Mouse (Mus musculus) limb, embryonic 12.5 days (tissue): Measurements from ENCODE around the gene Ilf3. TPM values are rescaled to one million over a fixed set of nuclear protein-coding genes. Genes with fewer than 3 reads are reported as not detected.

Source experiments
- ATAC-seq: fragments of 200-750 bp; cut with Nextera tagmentation; 2 replicates; pipeline ENCODE4 v1.8.0; 2017; ENCODE audit warnings: low read depth, moderate TSS enrichment; ENCODE audit not compliant: insufficient number of reproducible peaks, insufficient read depth, low FRiP score, low TSS enrichment
- H3K27ac ChIP-seq: fragments of 300-500 bp; sonication (generic); 2 replicates; pipeline ENCODE4 v1.5.1; 2016; ENCODE audit warnings: mild to moderate bottlenecking, moderate library complexity
- H3K27me3 ChIP-seq: fragments of 300-500 bp; sonication (generic); 2 replicates; pipeline ENCODE4 v1.6.1; 2016; ENCODE audit warnings: mild to moderate bottlenecking, moderate library complexity
- H3K36me3 ChIP-seq: fragments of 300-500 bp; sonication (generic); 2 replicates; pipeline ENCODE4 v1.6.1; 2016; ENCODE audit warnings: mild to moderate bottlenecking, moderate library complexity
- H3K4me1 ChIP-seq: fragments of 300-500 bp; sonication (generic); replicated peaks from 2 replicates; pipeline ENCODE4 v1.6.1; 2016
- H3K4me2 ChIP-seq: fragments of 300-500 bp; sonication (generic); 2 replicates; pipeline ENCODE4 v1.6.1; 2016; ENCODE audit warnings: mild to moderate bottlenecking, moderate library complexity
- H3K4me3 ChIP-seq: fragments of 300-500 bp; sonication (generic); replicated peaks from 2 replicates; pipeline ENCODE4 v1.5.1; 2016; ENCODE audit warnings: mild to moderate bottlenecking
- H3K9ac ChIP-seq: fragments of 300-500 bp; sonication (generic); replicated peaks from 2 replicates; pipeline ENCODE4 v1.6.1; 2016; ENCODE audit warnings: mild to moderate bottlenecking, moderate library complexity
- H3K9me3 ChIP-seq: fragments of 300-500 bp; sonication (generic); 2 replicates; pipeline ENCODE4 v1.6.1; 2016; ENCODE audit warnings: mild to moderate bottlenecking, moderate library complexity
- WGBS: fragments of 180-500 bp; shearing (Covaris S2); methylation state at CpG from one replicate; pipeline ENCODE4 v1.1.7; 2016; 5-methylcytosine and 5-hydroxymethylcytosine counted together
- polyA plus RNA-seq: library from polyadenylated mRNA; unstranded; fragments of >200 nt; fragmentation: Nextera tagmentation; extraction: Ambion mirVana; gene quantifications from 2 replicates; pipeline ENCODE4 v1.2.1, GENCODE M21; 2016

The Ilf3 gene
- polyA plus RNA-seq, 1 experiment from 2014 or later, result 312 TPM

- WGBS, result 71% methylated on average over 4 of the region's 4 CpGs
- Histone ChIP-seq H3K27me3 (no peaks in the 10 kb centered on the region), H3K4me3 (no peak overlapping the region), H3K9me3 (no peaks in the 10 kb centered on the region), H3K4me2 (no peak overlapping the region), H3K4me1 (no peaks in the 10 kb centered on the region), H3K9ac (0 out of 2 replicates have a peak overlapping the region, but pooled peaks have one; percentile 18), H3K36me3 (peaks cover 68% of the 10 kb centered on the region), H3K27ac (no peak overlapping the region)
- no peak for ATAC-seq
These were observed 37.9 kb downstream of the Ilf3 start for GRCm38 (mm10) chr9:21405525-21405924.

DNA sequence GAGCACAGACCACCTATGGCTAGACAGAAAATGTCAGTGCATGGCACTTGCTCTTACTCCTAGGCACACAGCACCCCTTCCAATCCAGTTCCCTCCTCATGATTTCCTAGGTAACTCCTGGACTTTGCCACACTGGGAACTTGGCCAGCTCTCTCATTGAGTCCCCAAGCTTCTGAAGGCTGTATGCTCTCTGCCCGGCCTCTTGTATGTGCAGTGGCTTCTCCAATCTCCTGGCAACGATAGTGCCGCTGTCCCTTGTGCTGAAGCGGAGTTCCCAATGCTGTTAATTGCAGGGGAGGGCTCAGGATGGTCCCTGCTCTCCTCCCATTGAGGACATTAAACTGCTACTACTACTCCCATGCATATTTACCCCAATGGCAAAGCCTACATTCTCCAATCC is 40.3 kb downstream of the Ilf3 start:
- Histone ChIP-seq H3K9me3 (no peaks in the 10 kb centered on the region), H3K9ac (no peak overlapping the region), H3K36me3 (peaks cover 44% of the 10 kb centered on the region), H3K27ac (no peak overlapping the region), H3K27me3 (no peaks in the 10 kb centered on the region), H3K4me2 (no peak overlapping the region), H3K4me3 (no peak overlapping the region), H3K4me1 (peaks cover 3% of the 10 kb centered on the region; the same call in 1 of the 2 replicates)
- no peak for ATAC-seq
- 15% methylated on average over 4 of the region's 4 CpGs for WGBS

DNA sequence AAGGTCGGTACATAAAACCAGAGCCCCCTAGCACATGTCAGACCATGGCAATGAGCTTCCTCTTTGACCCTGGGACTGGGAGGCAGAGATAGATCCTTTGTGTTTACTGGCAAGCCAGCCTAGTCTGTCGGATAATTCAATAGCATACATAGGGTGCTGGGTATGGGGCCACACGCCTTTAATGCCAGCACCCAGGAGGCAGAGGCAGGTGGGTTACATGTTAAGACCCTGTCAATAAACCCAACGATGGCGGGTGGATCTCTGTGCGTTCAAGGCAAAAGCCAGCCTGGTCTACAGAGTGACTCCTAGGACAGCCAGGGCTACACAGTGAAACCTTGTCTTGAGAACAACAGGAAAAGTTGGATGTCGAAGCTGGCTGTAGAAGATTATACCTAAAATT is 41.0 kb downstream of the Ilf3 start:
- 0 out of 2 replicates have a peak overlapping the region, but pooled peaks have one; percentile 2 for H3K27ac ChIP-seq
- peaks cover 3% of the 10 kb centered on the region; the same call in 1 of the 2 replicates for H3K4me1 ChIP-seq
- H3K9me3 ChIP-seq, result no peaks in the 10 kb centered on the region
- H3K4me2 ChIP-seq, result no peak overlapping the region
- H3K27me3 ChIP-seq, result no peaks in the 10 kb centered on the region
- H3K9ac ChIP-seq, result no peak overlapping the region
- peaks cover 38% of the 10 kb centered on the region for H3K36me3 ChIP-seq
- ATAC-seq, result no peak
- 79% methylated on average over 7 of the region's 7 CpGs for WGBS
- H3K4me3 ChIP-seq, result no peak overlapping the region

DNA sequence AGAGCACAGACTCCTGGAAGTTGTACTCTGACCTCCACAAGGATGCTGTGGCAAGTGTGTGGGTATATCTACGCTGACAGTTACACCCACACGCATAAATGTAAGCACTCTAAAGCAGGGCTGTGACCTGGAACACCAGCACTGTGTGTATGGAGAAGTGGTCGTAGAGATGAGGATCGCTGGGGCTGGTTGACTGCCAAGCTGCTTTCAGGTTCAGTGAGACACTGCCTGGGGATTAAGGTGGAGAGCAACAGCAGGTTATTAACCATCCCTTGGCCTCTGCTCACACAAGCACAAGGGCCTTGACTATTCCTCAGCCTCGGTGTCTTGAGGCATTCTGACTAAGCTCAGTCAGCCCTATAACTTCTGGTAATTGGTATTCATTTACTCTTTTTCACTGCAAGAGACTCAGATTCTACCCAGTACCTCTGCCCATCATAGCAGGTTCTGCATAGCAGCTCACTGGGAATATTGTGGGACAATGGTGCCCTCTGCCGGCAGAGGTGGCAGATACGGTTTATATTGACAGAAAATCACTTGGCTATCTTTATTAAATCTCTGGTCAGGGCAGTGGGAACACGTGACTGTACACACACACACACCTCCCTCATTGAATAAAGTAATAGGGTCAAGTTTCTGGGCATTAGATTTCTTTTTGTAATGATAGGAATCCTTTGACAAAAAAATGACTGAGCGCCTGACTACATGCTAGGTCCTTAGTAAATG is 42.1 kb downstream of the Ilf3 start:
- no peaks in the 10 kb centered on the region for H3K9me3 ChIP-seq
- 35% methylated on average over 9 of the region's 9 CpGs for WGBS
- H3K9ac ChIP-seq, result no peak overlapping the region
- no peak overlapping the region for H3K4me2 ChIP-seq
- H3K27ac ChIP-seq, result no peak overlapping the region
- H3K4me1 ChIP-seq, result peaks cover 3% of the 10 kb centered on the region; the same call in 1 of the 2 replicates
- peaks cover 36% of the 10 kb centered on the region for H3K36me3 ChIP-seq
- no peak overlapping the region for H3K4me3 ChIP-seq
- H3K27me3 ChIP-seq, result no peaks in the 10 kb centered on the region
- ATAC-seq, result no peak

DNA sequence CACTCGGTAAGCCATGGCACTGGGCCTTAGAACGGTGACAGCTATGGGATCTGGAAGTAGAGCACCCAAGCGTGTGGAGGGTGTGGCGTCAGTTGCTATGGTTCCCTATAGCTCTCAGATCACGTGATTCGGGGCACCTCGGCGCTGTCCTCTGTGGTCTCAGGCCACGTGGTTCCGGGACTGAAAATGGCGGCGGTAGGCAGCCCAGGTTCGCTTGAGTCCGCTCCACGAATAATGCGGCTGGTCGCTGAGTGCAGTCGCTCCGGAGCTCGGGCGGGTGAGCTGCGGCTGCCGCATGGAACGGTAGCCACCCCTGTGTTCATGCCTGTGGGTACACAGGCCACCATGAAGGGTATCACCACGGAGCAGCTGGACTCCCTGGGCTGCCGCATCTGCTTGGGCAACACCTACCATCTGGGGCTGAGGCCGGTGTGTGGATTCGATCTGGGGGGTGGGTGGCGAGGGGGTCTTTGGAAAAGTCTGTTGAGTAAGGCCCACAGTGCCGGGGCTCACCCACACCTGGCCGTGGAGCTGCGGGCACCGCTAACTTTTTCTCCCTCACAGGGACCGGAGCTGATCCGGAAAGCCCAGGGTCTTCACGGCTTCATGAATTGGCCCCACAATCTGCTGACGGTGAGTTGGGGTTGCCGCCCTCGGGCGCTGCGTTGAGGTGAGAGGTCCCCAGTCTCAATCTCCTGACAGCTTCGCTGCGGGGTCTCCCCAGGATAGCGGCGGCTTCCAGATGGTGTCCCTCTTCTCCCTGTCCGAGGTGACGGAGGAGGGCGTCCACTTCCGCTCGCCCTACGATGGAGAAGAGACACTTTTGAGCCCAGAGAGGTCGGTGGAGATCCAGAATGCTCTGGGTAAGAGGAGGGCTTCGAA is 44.2 kb downstream of the Ilf3 start, which contains the start of gene Qtrt1:
TSS of gene Qtrt1 (plus strand) at position 169 of the 882 bp plus-strand sequence.
- H3K9me3 ChIP-seq, result no peaks in the 10 kb centered on the region
- H3K4me1 ChIP-seq, result peaks cover 3% of the 10 kb centered on the region; the same call in 1 of the 2 replicates
- no peaks in the 10 kb centered on the region for H3K27me3 ChIP-seq
- 2% methylated on average over 53 of the region's 53 CpGs for WGBS
- H3K4me3 ChIP-seq, result peak within 1 kb of the TSS; percentile 81
- peak within 1 kb of the TSS; percentile 91 for H3K4me2 ChIP-seq
- H3K36me3 ChIP-seq, result peaks cover 28% of the 10 kb centered on the region
- peak within 1 kb of the TSS; percentile 75 for H3K9ac ChIP-seq
- ATAC-seq, result peak; percentile 87
- peak within 1 kb of the TSS; percentile 59; the same call in 1 of the 2 replicates for H3K27ac ChIP-seq

DNA sequence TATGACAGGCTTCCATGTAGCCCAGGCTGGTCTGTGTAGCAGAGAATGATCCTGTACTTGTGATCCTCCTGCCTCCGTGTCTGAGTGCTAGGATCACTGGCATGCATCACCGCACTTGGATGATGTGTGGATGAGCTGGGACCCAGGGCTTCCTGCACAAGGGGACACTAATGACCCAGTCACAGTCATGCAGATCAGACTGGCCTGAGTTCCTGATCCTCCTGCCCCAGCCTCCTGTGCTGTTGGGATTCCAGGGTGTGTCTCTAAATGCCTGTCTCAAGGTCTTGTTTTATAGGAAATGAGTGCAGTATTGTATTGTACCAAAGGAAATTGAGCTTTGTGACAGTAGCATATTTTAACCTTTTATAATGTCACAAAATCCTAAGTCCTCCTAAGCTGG is 50.2 kb downstream of the Ilf3 start:
- Histone ChIP-seq H3K4me1 (no peaks in the 10 kb centered on the region), H3K27ac (no peak overlapping the region), H3K4me2 (no peak overlapping the region), H3K36me3 (peaks cover 72% of the 10 kb centered on the region), H3K9me3 (no peaks in the 10 kb centered on the region), H3K4me3 (no peak overlapping the region), H3K27me3 (no peaks in the 10 kb centered on the region), H3K9ac (no peak overlapping the region)
- WGBS, result 93% methylated on average over 2 of the region's 2 CpGs
- no peak for ATAC-seq

- Histone ChIP-seq H3K9me3 (no peaks in the 10 kb centered on the region), H3K27me3 (no peaks in the 10 kb centered on the region), H3K4me3 (no peak overlapping the region), H3K9ac (no peak overlapping the region), H3K4me2 (no peak overlapping the region), H3K4me1 (no peaks in the 10 kb centered on the region), H3K27ac (no peak overlapping the region), H3K36me3 (peaks cover 63% of the 10 kb centered on the region)
- 98% methylated on average over 2 of the region's 2 CpGs for WGBS
- ATAC-seq, result no peak
These were observed 52.0 kb downstream of the Ilf3 start for GRCm38 (mm10) chr9:21419646-21420045.

GRCm38 (mm10) chr9:21424631-21425555 is 57.2 kb downstream of the Ilf3 start, which contains the start of gene Dnm2:
Dnm2 (plus strand) TSS chr9:21424908.
- ATAC-seq, result peak; percentile 98
- Histone ChIP-seq H3K4me1 (peaks cover 13% of the 10 kb centered on the region), H3K27ac (peak within 1 kb of the TSS; percentile 85), H3K4me2 (peak within 1 kb of the TSS; percentile 94), H3K36me3 (peaks cover 23% of the 10 kb centered on the region), H3K9ac (peak within 1 kb of the TSS; percentile 85), H3K27me3 (no peaks in the 10 kb centered on the region), H3K4me3 (peak within 1 kb of the TSS; percentile 89), H3K9me3 (no peaks in the 10 kb centered on the region)
- whole genome bisulfite sequencing, result under 1% methylated on average over 82 of the region's 82 CpGs

DNA sequence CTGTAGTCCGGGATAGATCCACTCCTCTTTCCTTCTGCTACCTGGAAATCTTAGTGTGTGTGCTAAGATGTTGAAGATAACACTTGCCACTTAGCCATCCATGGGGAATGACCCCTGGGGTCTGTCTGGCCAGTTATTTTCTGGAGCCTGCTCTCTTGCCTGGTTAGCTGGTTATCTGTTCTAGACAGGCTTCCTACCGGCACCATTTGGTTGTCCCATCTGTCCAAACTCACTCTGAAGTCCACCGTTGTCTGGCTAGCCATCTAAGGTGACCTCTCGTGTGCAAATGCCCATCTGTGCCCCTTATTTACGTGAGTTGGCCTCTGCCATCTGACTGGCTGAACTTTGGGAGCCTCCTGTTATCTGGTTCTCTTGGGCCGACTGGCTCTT is 57.9 kb downstream of the Ilf3 start:
- H3K4me2 ChIP-seq, result peak overlapping the region; percentile 94
- no peaks in the 10 kb centered on the region for H3K27me3 ChIP-seq
- peak overlapping the region; percentile 29; the same call in 1 of the 2 replicates for H3K27ac ChIP-seq
- 10% methylated on average over 6 of the region's 6 CpGs for WGBS
- ATAC-seq, result no peak
- H3K36me3 ChIP-seq, result peaks cover 16% of the 10 kb centered on the region
- H3K4me3 ChIP-seq, result peak overlapping the region; percentile 89
- H3K4me1 ChIP-seq, result peaks cover 13% of the 10 kb centered on the region
- H3K9ac ChIP-seq, result peak overlapping the region; percentile 85
- no peaks in the 10 kb centered on the region for H3K9me3 ChIP-seq

DNA sequence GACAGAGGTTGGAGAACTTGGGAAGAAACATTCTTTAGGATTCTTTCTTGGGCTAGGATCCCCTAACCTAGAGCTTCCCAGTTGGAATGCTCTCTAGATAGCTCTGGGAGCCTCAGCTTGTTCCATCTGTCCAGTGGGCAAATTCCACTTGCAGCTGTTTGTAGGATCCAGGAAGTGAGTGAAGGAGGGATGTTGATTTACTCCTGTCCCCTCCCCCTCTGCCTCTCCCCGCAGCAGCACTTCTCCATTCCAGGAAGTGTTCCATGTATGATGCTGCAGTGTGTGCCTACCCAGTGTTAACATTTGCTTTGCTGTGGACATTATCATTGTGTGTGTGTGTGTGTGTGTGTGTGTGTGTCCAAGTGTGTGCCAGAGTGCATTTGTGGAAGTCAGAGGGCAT is 58.3 kb downstream of the Ilf3 start:
- peak overlapping the region; percentile 94 for H3K4me2 ChIP-seq
- H3K9me3 ChIP-seq, result no peaks in the 10 kb centered on the region
- H3K4me1 ChIP-seq, result peaks cover 13% of the 10 kb centered on the region
- 7% methylated on average over 1 of the region's 1 CpGs for WGBS
- peaks cover 11% of the 10 kb centered on the region for H3K36me3 ChIP-seq
- no peak overlapping the region for H3K27ac ChIP-seq
- peak overlapping the region; percentile 85 for H3K9ac ChIP-seq
- H3K4me3 ChIP-seq, result peak overlapping the region; percentile 89
- H3K27me3 ChIP-seq, result no peaks in the 10 kb centered on the region
- no peak for ATAC-seq
